Mouse (Mus musculus): ENCODE data around the gene Ap5m1.

Ap5m1 gene

DNA sequence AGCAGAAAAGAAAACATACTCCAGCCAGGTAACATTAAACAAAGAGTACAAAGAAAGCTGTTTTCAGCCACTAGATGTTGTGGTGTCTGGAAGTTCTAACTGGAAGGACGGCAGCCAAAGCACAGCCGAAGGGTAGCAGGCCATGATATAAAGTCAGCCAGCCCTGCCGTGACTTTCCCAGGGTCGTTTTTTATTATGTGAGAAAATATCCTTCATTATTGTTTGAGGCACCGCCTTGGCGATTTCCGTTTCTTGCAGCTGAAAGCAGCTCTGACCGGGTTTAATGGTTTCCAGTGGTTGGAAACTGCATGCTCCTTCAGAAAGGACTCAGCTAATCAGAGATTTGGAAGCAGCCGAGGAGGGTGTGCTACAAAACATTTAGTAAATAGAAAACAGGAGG lies 55.8 kb downstream of the Ap5m1 start:
- no peak for DNase-seq (ENCODE audit: extremely low read depth, low read depth, low spot score)

DNA sequence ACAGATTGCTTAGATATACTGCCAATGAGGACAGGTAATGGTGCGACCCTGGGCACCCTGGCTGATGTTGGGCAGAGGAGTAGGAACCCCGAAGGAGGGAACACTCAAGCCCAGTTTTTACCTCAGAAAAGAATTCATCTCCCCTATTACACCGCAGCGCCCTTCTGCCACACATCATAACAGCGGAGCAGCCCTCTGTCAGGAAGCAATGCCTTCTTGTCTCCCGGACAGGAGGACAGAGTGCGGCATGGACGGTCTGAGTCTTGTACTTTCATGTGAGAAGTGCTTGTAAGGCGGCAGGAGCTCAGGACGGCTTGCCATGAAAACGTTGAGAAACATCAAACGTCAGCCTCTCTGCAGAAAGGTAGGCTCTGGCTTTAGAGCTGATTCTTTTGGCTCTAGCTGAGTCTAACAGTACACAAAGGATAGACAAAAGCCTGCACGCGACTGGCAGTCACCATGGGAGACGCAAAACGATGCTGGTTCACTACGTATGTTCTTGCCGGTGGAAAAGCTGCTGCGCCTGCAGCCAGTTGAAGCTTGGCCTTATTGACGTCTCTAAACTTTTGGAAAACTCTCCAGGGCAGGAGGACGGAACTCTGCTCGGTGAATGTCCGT lies 61.4 kb downstream of the Ap5m1 start:
- no peak for DNase-seq (ENCODE audit: extremely low read depth, low read depth, low spot score)

GRCm38 (mm10) chr14:49128544-49129263 lies 62.8 kb downstream of the Ap5m1 start:
- no peak for DNase-seq (ENCODE audit: extremely low read depth, low read depth, low spot score)

DNA sequence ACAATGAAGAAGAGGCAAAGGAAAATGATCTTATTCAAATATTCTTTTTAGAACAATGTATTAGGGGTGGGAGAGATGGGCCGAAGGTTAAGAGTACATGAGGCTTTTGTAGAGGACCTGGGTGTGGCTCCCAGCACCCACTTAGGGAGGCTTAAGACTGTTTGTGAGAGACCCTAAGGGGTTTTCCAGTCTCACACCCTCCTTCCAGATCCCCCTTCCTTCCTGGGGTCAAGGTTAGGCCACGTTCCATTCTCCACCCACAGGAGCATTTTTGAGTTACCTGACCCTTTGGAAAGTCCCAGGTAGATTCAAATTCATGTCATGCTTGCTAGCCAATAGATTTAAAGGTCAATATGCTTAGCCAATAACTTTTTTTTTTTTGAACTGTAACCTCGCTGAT lies 66.5 kb downstream of the Ap5m1 start:
- DNase-seq (ENCODE audit: extremely low read depth, low read depth, low spot score), result no peak

DNA sequence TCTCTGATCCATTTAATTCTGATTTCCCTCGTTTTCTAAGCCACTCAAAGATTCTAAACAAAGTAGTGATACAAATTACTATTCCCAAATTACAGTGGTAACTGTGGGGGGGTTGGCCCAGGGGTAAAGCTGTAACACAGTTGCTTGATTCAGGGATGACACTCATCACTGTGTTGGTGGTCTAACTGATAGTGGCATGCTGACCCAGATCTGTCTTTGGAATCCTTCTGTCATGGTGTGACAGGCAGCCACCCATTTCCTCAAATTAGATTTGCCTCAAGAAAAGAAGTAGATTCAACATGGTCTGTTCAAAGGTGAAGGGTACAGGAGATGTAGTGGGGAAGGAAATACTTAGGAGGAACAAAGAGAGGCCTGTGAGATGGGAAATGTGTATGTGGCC lies 72.3 kb downstream of the Ap5m1 start:
- DNase-seq (ENCODE audit: extremely low read depth, low read depth, low spot score), result no peak

- peak; percentile 37 for DNase-seq (ENCODE audit: extremely low read depth, low read depth, low spot score)
Observed at GRCm38 (mm10) chr14:49140756-49141155, 74.9 kb downstream of the Ap5m1 start.

Measured in fat pad, adult 2 months (tissue).